Mouse (Mus musculus) liver, embryonic 11.5 days (tissue): Measurements from ENCODE around the gene Igfbp4. TPM values are rescaled to one million over a fixed set of nuclear protein-coding genes. Genes with fewer than 3 reads are reported as not detected.

Experiments used
- ATAC-seq: fragments of 200-750 bp; cut with Nextera tagmentation; replicated peaks from 2 replicates; pipeline ENCODE4 v1.8.0; 2017; ENCODE audit warnings: moderate number of reproducible peaks, mild to moderate bottlenecking, moderate TSS enrichment, moderate library complexity; ENCODE audit not compliant: low FRiP score
- DNase-seq: peaks from one replicate; pipeline ENCODE4 v3.0.0-alpha.2; 2017; ENCODE audit warnings: low spot score
- H3K27ac ChIP-seq: fragments of 300-500 bp; sonication (generic); 2 replicates; pipeline ENCODE4 v1.5.1; 2014; ENCODE audit warnings: mild to moderate bottlenecking, low read depth, low read length, control low read depth
- H3K27me3 ChIP-seq: fragments of 300-500 bp; sonication (generic); replicated peaks from 2 replicates; pipeline ENCODE4 v1.6.1; 2014; ENCODE audit warnings: low read length, mixed read lengths; ENCODE audit not compliant: control insufficient read depth, insufficient read depth
- H3K36me3 ChIP-seq: fragments of 300-500 bp; sonication (generic); 2 replicates; pipeline ENCODE4 v1.6.1; 2014; ENCODE audit warnings: mild to moderate bottlenecking, low read length, moderate library complexity, mixed read lengths; ENCODE audit not compliant: control insufficient read depth, insufficient read depth
- H3K4me1 ChIP-seq: fragments of 300-500 bp; sonication (generic); replicated peaks from 2 replicates; pipeline ENCODE4 v1.6.1; 2014; ENCODE audit warnings: low read length, mixed read lengths; ENCODE audit not compliant: control insufficient read depth, insufficient read depth
- H3K4me2 ChIP-seq: fragments of 300-500 bp; sonication (generic); 2 replicates; pipeline ENCODE4 v1.6.1; 2014; ENCODE audit warnings: mild to moderate bottlenecking, control low read depth, moderate library complexity
- H3K4me3 ChIP-seq: fragments of 300-500 bp; sonication (generic); 2 replicates; pipeline ENCODE4 v1.5.1; 2014; ENCODE audit warnings: low read depth, low read length, control low read depth
- H3K9ac ChIP-seq: fragments of 300-500 bp; sonication (generic); 2 replicates; pipeline ENCODE4 v1.6.1; 2014; ENCODE audit warnings: low read depth, low read length, control low read depth
- H3K9me3 ChIP-seq: fragments of 300-500 bp; sonication (generic); 2 replicates; pipeline ENCODE4 v1.6.1; 2016; ENCODE audit warnings: low read length, inconsistent platforms, mixed read lengths; ENCODE audit not compliant: control insufficient read depth
- WGBS: fragments of 180-500 bp; shearing (Covaris S2); extraction: QIAGEN DNeasy Blood & Tissue Kit; methylation state at CpG from one replicate; pipeline ENCODE4 v1.1.7; 2014; 5-methylcytosine and 5-hydroxymethylcytosine counted together
- polyA plus RNA-seq: library from polyadenylated mRNA; unstranded; fragments of >200 nt; fragmentation: Nextera tagmentation; extraction: Ambion mirVana; gene quantifications from 2 replicates; pipeline ENCODE4 v1.2.1, GENCODE M21; 2014

Gene Igfbp4
- polyA plus RNA-seq, 1 experiment from 2014 or later: 328 TPM

DNA sequence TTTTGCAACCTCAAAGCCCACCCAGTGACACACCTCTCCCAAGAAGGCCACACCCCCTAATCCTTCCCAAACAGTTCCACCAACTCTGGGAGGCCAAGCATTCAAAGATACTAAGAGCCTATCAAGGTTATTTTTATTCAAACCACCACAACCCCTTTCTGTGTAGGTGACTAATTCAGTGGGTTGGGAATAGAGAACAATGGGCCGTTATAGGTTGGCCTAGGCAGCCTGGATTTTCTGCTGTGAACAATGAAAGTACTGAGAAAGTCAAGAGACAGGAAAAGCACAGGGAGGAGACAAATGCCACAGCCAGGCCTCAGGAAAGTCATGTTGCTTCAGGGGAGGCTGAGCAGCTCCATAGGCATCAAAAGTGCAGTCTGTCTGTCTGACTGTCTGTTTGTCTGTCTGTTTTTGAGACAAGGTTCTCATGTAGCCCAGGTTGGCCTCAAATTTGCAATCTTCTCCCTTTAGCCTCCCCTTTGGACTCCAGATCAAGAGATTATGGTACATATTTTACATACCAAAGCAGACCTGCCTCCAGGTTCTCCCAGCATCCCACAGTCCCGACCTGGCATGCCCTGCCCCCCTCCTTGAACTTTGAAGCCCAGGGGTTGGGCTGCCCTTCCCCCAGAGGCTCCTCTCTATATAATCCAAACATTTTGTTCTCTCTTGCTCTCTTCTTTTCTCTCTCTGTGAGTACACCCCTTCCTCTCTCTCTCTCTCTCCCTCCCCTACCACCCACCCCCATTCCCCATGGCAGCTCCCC is 54.0 kb downstream of the Igfbp4 start:
- Histone ChIP-seq H3K4me1 (no peaks in the 10 kb centered on the region), H3K9ac (no peak overlapping the region), H3K27me3 (peaks cover 5% of the 10 kb centered on the region), H3K4me3 (no peak overlapping the region), H3K4me2 (no peak overlapping the region), H3K27ac (no peak overlapping the region), H3K9me3 (no peaks in the 10 kb centered on the region), H3K36me3 (no peaks in the 10 kb centered on the region; the same call in 1 of the 2 replicates)
- ATAC-seq: no peak
- no peak for DNase-seq
- WGBS: 59% methylated on average over 2 of the region's 2 CpGs

DNA sequence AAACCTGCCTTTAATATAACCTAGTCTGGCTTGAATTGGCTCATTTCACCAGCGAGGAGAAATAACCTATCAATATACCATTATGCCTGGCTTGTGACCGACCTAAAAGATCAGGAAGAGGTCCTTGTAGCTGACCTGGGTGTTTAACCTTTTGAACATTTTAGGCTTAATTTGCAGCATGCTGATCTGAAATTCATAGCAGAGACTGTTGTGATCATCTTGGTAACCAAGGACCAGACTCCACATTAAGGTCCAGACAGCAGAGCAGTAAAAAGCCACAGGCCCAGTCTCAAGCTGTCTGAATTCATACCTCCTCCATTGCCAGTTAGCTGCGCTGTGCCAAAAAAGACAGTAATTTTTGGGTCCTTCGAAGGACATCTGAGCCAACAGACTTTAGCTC is 54.7 kb downstream of the Igfbp4 start:
- no peak overlapping the region for H3K4me3 ChIP-seq
- DNase-seq: no peak
- peaks cover 5% of the 10 kb centered on the region for H3K27me3 ChIP-seq
- no peak overlapping the region for H3K27ac ChIP-seq
- no peak overlapping the region for H3K9ac ChIP-seq
- whole genome bisulfite sequencing: 70% methylated on average over 4 of the region's 4 CpGs
- ATAC-seq: no peak
- H3K9me3 ChIP-seq: no peaks in the 10 kb centered on the region
- H3K36me3 ChIP-seq: no peaks in the 10 kb centered on the region; the same call in 1 of the 2 replicates
- H3K4me2 ChIP-seq: no peak overlapping the region
- H3K4me1 ChIP-seq: no peaks in the 10 kb centered on the region

DNA sequence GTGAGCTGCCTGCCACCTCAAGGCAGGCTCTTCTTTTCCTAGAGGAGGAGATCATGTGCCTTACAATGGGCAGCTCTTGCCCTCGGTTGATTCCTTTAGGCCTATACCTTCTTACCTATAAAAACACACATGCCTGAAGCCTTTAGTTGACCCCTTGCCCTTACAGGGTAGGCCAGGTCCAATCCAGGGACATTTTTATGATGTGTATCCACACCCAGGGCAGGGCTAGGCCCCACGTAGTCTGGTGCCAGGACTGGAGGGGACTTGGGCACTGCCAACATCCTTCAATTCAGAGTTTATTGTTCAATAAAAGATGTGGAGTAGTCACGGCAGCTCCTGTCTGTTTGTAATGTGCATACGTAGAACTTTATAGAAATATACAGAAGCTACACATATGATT is 55.4 kb downstream of the Igfbp4 start:
- 86% methylated on average over 4 of the region's 4 CpGs for WGBS

DNA sequence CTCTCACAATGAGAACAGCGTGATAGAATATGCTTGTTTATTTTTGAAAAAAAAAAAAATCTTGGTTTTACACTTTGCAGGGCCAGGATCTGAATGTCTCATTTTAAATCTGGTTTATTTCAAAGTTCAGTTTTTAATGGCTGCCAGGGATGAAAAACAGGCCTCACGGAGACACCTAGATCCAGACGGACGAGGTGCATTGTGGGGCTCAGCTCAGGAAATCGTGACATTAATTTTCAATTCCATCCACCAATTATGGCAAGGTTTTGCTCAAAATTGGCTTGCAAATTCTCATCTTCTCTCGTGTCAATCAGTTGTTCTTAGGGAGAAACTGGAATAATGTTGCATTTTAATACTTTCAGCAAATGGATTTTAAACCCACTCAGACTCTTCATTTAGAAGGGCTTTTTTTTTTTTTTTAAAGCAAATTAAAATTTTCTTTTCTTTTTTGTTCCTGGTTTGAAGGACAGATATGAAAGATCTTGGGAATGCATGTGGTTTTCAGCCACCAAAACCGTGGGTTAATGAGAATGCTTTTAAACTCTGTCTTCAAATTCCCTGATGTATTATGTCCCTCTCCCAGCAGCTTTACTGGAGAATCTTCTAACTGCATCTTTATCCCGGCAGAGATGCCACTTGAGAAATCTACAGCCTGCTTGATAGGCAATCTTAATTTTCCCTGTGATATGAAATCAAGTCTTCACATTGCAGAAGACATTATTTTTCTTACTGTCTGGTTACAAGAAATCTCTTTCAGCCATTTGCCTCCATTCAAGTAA is 56.1 kb downstream of the Igfbp4 start:
- no peak for ATAC-seq
- WGBS: 73% methylated on average over 8 of the region's 8 CpGs
- H3K4me3 ChIP-seq: no peak overlapping the region

More for the DNA sequence above, 55.4 kb downstream of the Igfbp4 start:
- ATAC-seq (no peak), DNase-seq (no peak)
- H3K4me2 ChIP-seq: no peak overlapping the region
- no peak overlapping the region for H3K27ac ChIP-seq
- no peaks in the 10 kb centered on the region for H3K4me1 ChIP-seq
- H3K27me3 ChIP-seq: peaks cover 5% of the 10 kb centered on the region
- H3K9me3 ChIP-seq: no peaks in the 10 kb centered on the region
- no peak overlapping the region for H3K4me3 ChIP-seq
- H3K36me3 ChIP-seq: no peaks in the 10 kb centered on the region; the same call in 1 of the 2 replicates
- H3K9ac ChIP-seq: no peak overlapping the region

DNA sequence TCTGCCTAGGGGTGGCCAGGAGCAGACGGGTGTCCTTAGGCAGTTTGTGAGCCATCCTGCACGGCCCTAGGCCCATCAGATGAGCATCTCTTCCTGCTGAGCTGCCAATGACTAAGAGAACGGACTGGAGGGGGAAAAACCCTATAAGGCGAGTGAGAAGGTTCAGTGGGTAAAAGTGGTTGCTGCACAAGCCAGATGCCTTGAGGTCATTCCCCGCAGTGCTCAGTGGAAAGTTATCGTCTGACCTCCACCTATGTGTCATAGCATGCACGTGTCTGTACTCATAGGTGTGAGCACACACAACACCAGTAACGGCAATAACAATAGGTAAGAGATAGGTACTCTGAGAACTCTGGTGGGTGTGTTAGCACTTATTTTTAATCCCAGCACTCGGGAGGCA is 57.9 kb downstream of the Igfbp4 start:
- Histone ChIP-seq H3K36me3 (no peaks in the 10 kb centered on the region; the same call in 1 of the 2 replicates), H3K4me2 (no peak overlapping the region), H3K4me1 (no peaks in the 10 kb centered on the region), H3K9ac (no peak overlapping the region), H3K4me3 (no peak overlapping the region), H3K9me3 (no peaks in the 10 kb centered on the region), H3K27ac (no peak overlapping the region), H3K27me3 (no peaks in the 10 kb centered on the region)
- no peak for ATAC-seq
- WGBS: 82% methylated on average over 9 of the region's 9 CpGs
- DNase-seq: no peak

More for the DNA sequence above, 56.1 kb downstream of the Igfbp4 start:
- no peak overlapping the region for H3K27ac ChIP-seq
- H3K36me3 ChIP-seq: no peaks in the 10 kb centered on the region; the same call in 1 of the 2 replicates
- no peak for DNase-seq
- H3K9me3 ChIP-seq: no peaks in the 10 kb centered on the region
- no peak overlapping the region for H3K9ac ChIP-seq
- H3K4me2 ChIP-seq: no peak overlapping the region
- peaks cover 5% of the 10 kb centered on the region for H3K27me3 ChIP-seq
- no peaks in the 10 kb centered on the region for H3K4me1 ChIP-seq

DNA sequence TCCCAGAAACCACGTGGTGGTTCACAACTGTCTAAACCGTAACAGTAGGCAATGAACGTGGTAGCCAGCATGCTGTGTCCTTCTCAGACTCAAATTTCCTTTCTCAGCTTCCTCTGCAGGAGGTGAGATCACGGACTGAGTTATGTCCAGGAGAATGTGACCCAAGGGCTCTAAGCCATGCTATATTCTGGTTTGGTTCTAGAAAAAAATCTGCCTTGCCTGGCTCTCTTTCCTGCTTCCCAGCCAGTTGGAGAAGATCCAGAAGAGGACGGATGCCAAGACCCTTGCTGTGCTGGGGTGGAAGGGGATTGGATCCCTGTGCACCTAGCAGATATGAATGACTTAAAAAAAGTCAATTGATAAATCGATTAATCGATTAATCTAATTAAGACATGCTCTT is 58.5 kb downstream of the Igfbp4 start:
- Histone ChIP-seq H3K36me3 (no peaks in the 10 kb centered on the region; the same call in 1 of the 2 replicates), H3K9me3 (no peaks in the 10 kb centered on the region), H3K4me3 (no peak overlapping the region), H3K27me3 (no peaks in the 10 kb centered on the region), H3K27ac (no peak overlapping the region), H3K4me2 (no peak overlapping the region), H3K9ac (no peak overlapping the region), H3K4me1 (no peaks in the 10 kb centered on the region)
- no peak for DNase-seq
- ATAC-seq: no peak
- 81% methylated on average over 7 of the region's 7 CpGs for WGBS

DNA sequence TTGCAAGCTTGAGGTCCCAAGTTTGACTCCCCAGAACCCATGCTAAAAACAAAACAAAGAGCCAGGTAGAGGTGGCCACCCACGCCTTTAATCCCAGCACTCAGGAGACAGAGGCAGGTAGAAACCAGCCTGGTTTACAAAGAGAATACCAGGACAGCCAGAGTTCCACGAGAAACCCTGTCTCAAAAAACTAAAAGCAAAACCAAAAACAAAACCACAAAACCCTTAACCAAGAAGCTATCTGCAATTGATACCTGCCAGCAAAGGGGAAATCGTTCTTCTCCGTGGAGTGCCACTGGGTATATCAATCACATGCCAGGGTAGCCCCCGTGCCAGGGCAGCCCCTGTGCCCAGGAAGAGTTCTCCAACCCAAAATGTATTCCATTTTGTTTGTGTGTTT is 59.2 kb downstream of the Igfbp4 start:
- Histone ChIP-seq H3K4me1 (peaks cover 2% of the 10 kb centered on the region; the same call in 1 of the 2 replicates), H3K27me3 (no peaks in the 10 kb centered on the region), H3K9me3 (no peaks in the 10 kb centered on the region), H3K4me2 (no peak overlapping the region), H3K36me3 (no peaks in the 10 kb centered on the region), H3K4me3 (no peak overlapping the region), H3K27ac (no peak overlapping the region), H3K9ac (no peak overlapping the region)
- 55% methylated on average over 5 of the region's 5 CpGs for WGBS
- DNase-seq: no peak
- ATAC-seq: no peak

DNA sequence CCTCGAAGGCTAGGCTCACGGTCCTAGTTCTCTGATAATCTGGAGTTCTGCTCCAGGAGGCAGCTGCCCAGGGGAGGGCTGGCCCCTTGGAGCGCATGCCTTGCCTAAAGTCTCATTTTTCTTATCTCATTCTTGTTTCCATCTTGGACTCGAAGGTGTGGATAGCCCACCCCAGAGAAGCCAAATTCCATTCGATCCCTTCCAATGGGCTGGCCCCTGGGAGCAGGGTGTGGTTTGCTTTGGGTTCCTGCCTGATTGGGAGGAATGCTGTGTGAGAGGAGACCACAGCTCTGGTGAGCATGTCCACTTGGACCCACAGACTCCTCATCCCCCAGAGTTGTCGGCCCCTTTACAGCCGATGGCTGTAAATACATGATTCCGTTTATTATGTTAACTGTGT is 60.6 kb downstream of the Igfbp4 start:
- ATAC-seq (no peak), DNase-seq (no peak)
- peaks cover 12% of the 10 kb centered on the region for H3K4me1 ChIP-seq
- no peaks in the 10 kb centered on the region for H3K36me3 ChIP-seq
- whole genome bisulfite sequencing: 55% methylated on average over 8 of the region's 8 CpGs
- H3K9ac ChIP-seq: no peak overlapping the region
- no peaks in the 10 kb centered on the region for H3K9me3 ChIP-seq
- no peaks in the 10 kb centered on the region for H3K27me3 ChIP-seq
- H3K27ac ChIP-seq: no peak overlapping the region
- no peak overlapping the region for H3K4me3 ChIP-seq
- H3K4me2 ChIP-seq: no peak overlapping the region
